Mouse (Mus musculus) cortical plate, adult 2 months (tissue): ENCODE results near the gene Cel. TPM values are rescaled to one million over a fixed set of nuclear protein-coding genes. Genes with fewer than 3 reads are reported as not detected.

Source experiments
- H3K27ac ChIP-seq: fragments of 200-500 bp; 2 replicates; pipeline ENCODE4 v1.5.1; 2012; ENCODE audit warnings: low read length, control low read depth, inconsistent platforms; ENCODE audit not compliant: insufficient read depth
- H3K4me1 ChIP-seq: fragments of 200-500 bp; 2 replicates; pipeline ENCODE4 v1.6.1; 2011; ENCODE audit warnings: low read length; ENCODE audit not compliant: control insufficient read depth, insufficient read depth
- H3K4me3 ChIP-seq: fragments of 200-500 bp; 2 replicates; pipeline ENCODE4 v1.5.1; 2011; ENCODE audit warnings: mild to moderate bottlenecking, low read length, control low read depth; ENCODE audit not compliant: insufficient read depth
- CTCF ChIP-seq: fragments of 200-500 bp; IDR thresholded peaks from 2 replicates; pipeline ENCODE4 v1.5.1; 2011; ENCODE audit warnings: mild to moderate bottlenecking, control low read depth, low read length; ENCODE audit not compliant: insufficient read depth; ENCODE audit errors: extremely low read depth
- POLR2A ChIP-seq: fragments of 200-500 bp; IDR thresholded peaks from 2 replicates; pipeline ENCODE4 v1.6.1; 2011; ENCODE audit warnings: mild to moderate bottlenecking, low read length, control low read depth; ENCODE audit not compliant: insufficient read depth; ENCODE audit errors: extremely low read depth
- polyA plus RNA-seq: library from polyadenylated mRNA; depleted of rRNA; stranded (reverse); fragments of >200 nt; gene quantifications from 2 replicates; pipeline ENCODE4 v1.2.3, GENCODE M21; 2012; rRNA removed

Cel gene
- polyA plus RNA-seq, 1 experiment, result 0.06 TPM

- H3K4me1 ChIP-seq, result no peaks in the 10 kb centered on the region
- H3K27ac ChIP-seq, result no peak overlapping the region
- TF ChIP-seq CTCF (no peak), POLR2A (no peak)
- H3K4me3 ChIP-seq, result no peak overlapping the region
These were observed 56.9 kb downstream of the Cel start for GRCm38 (mm10) chr2:28506291-28506690.

GRCm38 (mm10) chr2:28505795-28506194, 57.4 kb downstream of the Cel start, which contains the start of gene Gm10134:
Gene Gm10134 (plus strand): TSS chr2:28506095.
- Histone ChIP-seq H3K4me3 (no peak within 1 kb of the TSS), H3K4me1 (no peaks in the 10 kb centered on the region), H3K27ac (no peak within 1 kb of the TSS)
- TF ChIP-seq POLR2A (no peak), CTCF (no peak)

Other genes starting within 250 kb of the Cel start
- gene Ppp1r26, start 116.6 kb downstream of the Cel start, polyA plus RNA-seq, result 15.3 and 15.7 TPM in 2 replicates
- gene 1700007K13Rik, start 97.1 kb downstream of the Cel start, polyA plus RNA-seq, result 2.7 and 4.4 TPM in 2 replicates
- gene Mrps2, start 95.3 kb downstream of the Cel start, polyA plus RNA-seq, result 37.2 and 38.8 TPM in 2 replicates
- 1.8 and 2.0 TPM in 2 replicates for gene Gbgt1, start 66.5 kb downstream of the Cel start, polyA plus RNA-seq
- 0.79 TPM in 1 of 2 replicates, not detected in the other for gene Gm10134, start 57.3 kb downstream of the Cel start, polyA plus RNA-seq
- 107 and 112 TPM in 2 replicates for gene Ralgds, start 50.3 kb downstream of the Cel start, polyA plus RNA-seq
- gene Gtf3c5, start 20.3 kb upstream of the Cel start, polyA plus RNA-seq, result 20.7 and 23.3 TPM in 2 replicates
- not detected in 2 replicates for gene Gfi1b, start 58.6 kb upstream of the Cel start, polyA plus RNA-seq
- gene Tsc1, start 77.8 kb upstream of the Cel start, polyA plus RNA-seq, result 36.1 and 38.7 TPM in 2 replicates
- gene Spaca9, start 136.3 kb upstream of the Cel start, polyA plus RNA-seq, result 0.29 and 0.38 TPM in 2 replicates
- 2.2 and 2.7 TPM in 2 replicates for gene Ak8, start 136.8 kb upstream of the Cel start, polyA plus RNA-seq